Mouse (Mus musculus): Measurements from ENCODE around the gene Ift27. TPM values are rescaled to one million over a fixed set of nuclear protein-coding genes. Genes with fewer than 3 reads are reported as not detected.

Ift27 gene
- polyA plus RNA-seq, 1 experiment, result 35.4 TPM

DNA sequence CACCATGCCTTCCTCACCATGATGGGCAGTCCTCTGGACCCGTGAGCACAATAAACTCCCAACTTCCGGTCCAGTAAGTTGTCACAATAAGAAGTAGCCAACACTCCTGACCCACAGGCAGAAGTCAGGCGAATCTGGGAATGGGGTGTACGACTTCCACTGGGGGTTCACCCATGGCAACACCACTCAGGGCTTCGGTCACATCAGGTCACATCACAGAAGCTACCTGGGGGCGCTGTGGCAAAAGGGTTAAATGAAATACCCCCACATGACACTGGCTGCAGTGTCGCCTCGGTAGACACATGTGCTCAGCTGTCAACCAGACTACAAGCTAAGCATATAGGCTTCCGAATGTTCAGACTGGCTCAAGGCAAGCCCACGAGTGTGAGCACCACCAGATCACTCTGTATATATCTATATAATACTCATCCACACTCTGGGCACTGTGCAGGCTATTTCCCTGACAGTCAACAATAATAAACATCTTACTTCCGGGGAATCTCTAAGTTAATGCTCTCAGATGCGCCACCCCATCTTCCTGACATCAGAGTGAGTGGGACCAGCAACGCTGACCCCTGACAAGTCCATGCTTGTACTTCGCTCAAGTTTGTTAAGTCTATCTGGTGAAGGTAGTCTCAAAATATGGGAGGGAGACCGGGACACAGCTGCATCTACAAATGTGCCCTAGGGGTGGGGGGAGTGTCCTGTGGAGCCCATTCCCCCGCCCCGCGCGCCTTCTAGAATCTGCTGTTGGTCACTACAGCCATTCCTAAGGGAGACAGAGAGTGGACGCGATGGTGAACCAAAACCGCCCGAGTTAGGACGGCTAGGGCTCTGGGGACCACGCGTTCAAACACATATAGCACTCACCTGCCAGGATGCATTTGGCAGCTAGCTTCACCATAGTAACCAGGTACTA lies 749 bp downstream of the Ift27 start:
- no peak for DNase-seq (ENCODE audit: extremely low spot score in 1 of 2, low spot score in 1 of 2)

DNA sequence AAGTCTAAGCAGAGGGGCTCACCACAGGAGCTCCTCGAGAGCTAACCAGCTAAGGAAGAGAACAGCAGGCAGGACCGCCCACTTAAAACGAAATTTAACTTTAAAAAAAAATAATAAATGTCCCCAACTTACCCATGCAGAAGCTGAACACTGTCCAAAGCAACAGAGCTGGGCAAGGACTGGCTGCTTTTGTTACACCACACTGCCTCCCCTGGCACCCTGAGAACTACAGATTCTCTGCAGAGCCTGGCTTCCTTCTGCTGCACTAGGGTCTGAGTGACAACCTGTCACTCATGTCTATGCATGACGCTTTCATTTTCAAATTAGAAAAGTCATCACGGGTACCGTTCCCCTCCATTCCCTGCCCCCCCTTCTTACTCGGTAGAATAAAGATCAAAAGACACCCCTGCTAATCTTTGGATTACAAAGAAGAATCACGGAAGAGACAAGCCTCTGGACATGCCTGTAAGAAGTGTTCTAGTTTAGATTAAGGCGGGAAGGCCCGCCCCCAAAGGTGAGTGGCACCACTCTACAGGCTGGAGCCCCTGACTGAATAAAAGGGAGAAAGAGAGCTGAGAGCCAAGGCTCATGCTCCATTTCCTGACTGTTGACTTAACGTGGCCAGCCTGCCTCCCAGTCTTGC lies 1.5 kb downstream of the Ift27 start:
- DNase-seq (ENCODE audit: extremely low spot score in 1 of 2, low spot score in 1 of 2), result no peak

DNA sequence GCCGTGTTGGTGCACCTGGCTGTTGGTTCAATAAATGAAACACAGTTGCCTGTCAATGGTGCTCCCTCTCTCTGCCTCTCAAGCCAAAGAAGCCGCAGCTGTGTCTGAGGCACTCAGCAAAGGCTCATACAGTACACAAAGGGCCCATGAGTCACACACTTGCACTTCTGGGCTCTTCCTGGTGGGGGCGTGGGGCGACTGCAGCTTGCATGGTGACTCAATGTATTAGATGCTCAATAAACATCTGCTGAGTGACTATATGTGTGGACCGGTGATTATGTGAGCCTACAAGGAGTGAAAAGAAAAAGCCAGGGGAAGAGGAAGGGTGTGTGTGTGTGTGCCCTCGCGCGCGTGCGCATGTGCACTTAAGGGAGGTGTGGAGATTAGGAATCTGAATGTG lies 2.3 kb downstream of the Ift27 start:
- no peak for DNase-seq (ENCODE audit: extremely low spot score in 1 of 2, low spot score in 1 of 2)

DNA sequence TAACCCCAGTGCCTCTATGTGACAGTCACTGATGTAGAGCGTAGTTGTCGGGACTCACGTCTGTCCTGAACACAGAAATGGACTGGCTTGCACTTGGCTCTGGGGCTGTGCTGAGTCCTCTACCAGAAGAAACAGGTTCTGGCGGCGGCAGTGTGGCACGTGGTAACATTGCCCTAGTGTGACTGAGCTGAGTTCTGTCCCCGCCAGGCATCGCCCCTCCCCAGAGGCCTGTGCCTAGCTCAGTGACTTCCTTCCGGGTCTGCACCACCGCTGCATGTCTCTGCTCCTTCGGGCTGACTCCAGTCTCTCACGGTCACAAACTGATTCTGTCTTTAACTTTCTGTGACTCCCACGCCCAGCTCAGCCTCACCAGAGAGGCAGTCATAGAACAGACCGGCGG lies 3.2 kb downstream of the Ift27 start:
- no peak for DNase-seq (ENCODE audit: extremely low spot score in 1 of 2, low spot score in 1 of 2)

DNA sequence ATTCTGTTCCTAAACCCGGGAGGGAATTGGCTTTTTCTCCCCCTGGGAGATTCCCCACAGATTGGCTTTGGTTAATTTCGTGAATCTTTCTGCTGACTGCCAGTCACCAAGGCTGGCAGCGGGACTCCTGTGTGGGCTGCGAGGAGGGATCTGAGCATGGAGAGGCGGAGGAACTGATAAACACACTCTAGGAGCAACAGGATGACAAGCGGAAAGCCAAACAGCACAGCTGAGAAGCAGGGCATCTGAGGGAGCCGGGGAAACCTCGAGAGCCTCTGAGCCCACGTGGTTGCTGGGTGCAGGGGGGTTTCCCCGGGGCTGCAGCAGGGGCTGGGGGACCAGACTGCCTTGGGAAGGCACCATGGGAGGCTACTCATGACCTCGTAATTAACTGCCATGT lies 4.3 kb downstream of the Ift27 start:
- peak in 1 of 2 experiments; percentile 62 for DNase-seq (ENCODE audit: extremely low spot score in 1 of 2, low spot score in 1 of 2)

DNA sequence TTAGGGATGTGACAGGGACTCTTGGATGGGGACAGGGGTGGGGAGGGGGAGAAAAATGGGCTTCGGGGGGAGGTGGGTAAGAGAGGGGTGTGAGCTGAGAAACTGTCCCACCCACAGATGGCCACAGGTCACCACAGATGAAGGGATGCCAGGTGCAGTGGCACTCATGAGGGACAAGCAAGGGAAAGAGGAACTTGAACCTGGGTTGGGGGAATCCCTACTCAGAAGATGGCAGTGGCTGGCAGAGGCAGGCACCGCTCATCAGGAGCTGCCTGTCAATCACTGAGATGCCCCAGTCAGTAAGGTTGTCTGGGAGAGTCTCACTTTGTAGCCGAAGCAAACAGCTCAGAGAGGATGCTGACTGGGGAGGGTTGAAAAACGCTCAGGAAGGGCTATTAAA lies 8.6 kb downstream of the Ift27 start:
- DNase-seq (ENCODE audit: extremely low spot score in 1 of 2, low spot score in 1 of 2), result no peak

DNA sequence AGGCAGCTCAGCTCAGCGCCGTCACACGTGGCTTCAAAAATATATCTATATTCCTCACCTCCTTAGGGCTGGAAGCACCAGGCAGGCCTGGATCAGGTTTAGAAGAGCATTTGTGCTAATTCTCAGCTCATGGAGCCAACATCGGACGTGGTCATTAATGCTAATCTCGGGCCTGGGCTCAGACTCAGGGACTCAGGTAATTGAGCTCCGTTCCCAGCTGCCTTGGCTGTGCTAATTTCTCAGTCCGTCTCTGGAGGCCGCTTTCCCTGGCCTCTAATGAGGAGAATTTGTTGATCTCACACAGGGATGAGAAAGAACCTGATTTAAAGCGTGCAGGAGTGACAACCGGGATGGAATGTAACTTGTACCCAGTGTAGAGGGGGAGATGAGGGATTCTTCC lies 9.4 kb downstream of the Ift27 start:
- no peak for DNase-seq (ENCODE audit: extremely low spot score in 1 of 2, low spot score in 1 of 2)

DNA sequence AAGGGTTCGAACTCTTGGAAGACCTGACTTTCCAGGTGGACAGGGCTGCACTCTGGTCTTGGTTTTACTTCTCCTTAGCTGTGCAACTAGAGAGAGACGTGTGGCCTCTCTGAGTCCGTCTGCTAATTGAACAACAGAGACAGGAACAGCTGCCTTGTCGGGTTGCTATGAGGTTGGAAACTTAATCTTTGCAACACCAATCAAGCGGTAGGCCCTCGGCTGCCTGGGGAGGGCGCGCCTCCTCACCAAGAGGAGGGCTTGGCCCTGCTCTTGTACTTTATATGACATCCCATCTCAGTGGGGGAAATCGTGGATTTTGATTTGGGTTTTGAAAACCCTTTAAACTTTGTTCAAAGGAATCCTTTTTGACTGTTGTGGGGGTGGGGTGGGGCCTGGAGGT lies 12.0 kb downstream of the Ift27 start:
- DNase-seq (ENCODE audit: extremely low spot score in 1 of 2, low spot score in 1 of 2), result no peak

DNA sequence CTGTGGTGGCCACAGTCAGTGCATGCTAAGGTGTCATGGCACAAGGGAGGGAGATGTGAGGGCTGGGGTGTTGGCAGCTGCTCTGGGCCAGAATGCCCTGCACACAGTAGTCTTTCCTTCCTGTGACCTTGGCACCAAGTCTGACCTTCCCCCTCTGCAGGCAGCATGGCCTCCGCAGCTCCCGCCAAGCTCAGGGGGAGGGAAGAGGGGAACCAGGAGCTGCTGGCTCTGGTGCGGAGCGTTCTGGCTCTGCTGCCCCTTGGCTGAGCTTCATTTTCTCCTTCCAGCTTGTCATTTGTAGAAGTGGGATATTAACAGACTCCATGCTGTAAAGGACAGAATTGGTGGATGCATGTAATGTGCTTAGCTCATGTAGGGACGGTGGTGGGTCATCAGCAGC lies 15.6 kb downstream of the Ift27 start:
- no peak for DNase-seq (ENCODE audit: extremely low spot score in 1 of 2, low spot score in 1 of 2)

DNA sequence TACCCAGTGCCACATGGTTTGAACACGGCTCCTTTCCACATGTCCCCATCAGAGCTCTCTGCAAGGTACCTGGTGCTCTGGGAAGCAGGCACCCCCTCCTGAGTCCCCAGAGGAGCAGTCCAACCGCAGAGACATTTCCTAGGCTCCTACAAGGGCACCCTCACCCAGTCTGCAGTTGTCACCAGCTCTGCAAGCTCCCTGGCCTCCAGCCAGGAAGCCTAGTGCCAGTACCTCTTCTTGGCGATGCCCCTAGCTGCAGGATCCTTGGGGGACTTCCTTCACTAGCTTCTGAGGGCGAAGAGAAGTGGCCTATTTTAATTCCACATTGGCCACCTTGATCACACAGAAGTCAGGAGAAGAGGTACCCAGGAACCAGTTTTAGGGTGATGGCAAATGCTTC lies 16.1 kb downstream of the Ift27 start:
- no peak for DNase-seq (ENCODE audit: extremely low spot score in 1 of 2, low spot score in 1 of 2)

DNA sequence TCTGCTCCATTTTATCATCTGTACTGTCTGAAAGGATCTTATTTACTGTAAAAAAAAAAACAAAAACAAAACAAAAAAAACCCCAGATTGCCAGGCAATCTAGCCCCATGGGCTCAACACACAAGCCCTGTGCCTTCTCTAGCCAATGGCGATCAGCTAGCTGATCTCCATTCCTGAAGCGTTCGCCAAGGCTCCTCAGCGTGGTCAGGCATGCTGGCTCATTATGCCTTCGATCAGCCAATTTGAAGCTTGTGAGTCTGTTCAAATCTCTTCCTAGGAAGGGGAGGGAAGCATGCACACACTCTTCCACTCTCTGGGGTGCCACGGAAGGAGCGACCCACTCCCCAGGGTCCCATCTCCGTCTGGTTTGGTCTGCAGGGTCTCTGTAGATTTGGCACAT lies 16.6 kb downstream of the Ift27 start:
- DNase-seq (ENCODE audit: extremely low spot score in 1 of 2, low spot score in 1 of 2), result no peak

DNA sequence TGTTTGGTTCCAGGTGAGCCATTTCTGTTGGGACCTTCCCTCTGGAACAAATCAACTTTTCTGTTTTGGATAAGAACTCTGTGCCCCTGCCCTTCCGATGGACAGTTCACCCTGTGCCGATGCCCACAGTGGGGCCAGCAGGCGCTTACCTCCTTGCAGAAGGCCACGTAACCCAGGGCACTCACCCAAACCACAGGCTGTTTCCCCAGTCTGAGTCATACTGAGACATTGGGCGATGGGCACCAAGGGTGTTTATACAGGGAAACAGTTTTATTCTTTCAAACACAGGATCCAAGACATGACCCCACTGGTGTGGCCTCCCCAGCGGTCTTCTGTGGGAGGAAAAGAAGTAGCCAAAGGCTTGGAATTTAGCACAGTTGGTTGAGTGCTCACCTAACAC lies 18.5 kb downstream of the Ift27 start:
- DNase-seq (ENCODE audit: extremely low spot score in 1 of 2, low spot score in 1 of 2), result no peak

DNA sequence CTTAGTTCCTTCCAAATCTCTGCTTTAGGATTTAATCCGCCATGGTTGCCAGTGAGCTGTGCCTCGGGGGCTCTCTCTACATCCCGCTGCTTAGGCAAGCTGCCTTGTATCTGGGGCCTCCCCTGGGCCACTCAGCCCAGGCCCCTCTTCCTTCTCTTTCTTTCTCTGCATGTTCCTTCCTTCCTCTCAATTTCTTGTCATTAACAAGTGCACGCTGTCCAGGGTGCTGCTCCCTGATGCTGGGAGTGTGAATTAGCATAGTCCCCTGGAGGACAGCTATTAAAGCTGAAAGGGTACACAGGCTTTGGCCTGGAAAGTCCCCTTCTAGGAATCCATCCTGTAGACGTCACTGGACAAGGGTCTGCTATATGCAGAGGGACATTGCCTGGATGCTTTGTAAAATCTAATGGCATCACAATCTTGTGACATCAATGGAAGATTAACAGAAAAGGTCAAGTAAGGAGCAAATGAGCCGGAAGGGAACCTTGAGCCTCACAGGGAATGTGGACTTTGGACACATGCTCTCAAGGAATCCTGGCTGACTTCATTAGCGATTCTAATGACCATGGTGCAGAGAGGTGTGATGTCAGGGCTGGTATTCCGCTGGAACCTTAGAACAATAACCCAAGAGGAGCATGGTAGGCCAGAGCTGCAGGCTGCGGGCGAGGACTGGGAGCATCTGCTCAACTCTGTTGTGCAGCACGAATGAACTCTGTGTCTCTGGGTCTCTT lies 20.7 kb downstream of the Ift27 start:
- DNase-seq (ENCODE audit: extremely low spot score in 1 of 2, low spot score in 1 of 2), result no peak

DNA sequence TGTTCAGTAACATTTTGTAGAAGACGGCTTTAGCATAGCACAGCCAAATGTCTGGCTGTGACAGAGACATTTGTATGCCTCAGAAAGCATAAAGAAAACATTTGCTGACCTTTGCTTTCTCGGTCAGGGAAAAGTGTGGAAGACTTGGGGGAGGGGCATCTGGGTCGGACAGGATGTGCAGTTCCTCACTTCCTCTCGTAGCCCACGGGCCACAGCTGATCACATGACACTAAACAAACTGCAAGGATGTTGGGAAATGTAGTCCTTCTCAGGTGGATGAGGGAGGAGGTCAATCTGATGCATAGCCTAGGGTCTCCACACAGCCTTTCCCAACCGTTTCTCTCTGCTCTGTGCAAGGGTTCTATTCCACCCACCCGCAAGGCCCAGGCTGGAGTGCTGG lies 25.3 kb downstream of the Ift27 start:
- no peak for DNase-seq (ENCODE audit: extremely low spot score in 1 of 2, low spot score in 1 of 2)

DNA sequence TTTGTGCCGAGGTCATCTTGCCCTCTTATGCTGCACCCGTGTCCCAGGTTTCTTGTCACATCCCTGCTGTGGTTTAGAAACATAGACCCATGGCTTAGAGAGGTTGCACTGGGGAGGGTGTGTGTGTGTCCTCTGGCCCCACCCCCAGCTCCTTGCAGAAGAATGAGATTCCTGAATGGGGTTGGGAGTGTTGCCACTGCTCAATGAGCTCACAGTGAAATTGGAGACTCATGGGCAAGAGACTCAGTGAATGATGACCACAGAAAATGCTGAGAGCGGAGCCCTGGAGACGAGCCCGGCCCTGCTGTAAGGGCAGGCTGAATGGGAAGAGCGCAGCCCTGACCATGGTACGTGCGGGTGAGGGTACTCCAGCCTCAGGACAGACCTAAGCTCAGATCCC lies 33.7 kb downstream of the Ift27 start:
- no peak for DNase-seq (ENCODE audit: extremely low spot score in 1 of 2, low spot score in 1 of 2)

DNA sequence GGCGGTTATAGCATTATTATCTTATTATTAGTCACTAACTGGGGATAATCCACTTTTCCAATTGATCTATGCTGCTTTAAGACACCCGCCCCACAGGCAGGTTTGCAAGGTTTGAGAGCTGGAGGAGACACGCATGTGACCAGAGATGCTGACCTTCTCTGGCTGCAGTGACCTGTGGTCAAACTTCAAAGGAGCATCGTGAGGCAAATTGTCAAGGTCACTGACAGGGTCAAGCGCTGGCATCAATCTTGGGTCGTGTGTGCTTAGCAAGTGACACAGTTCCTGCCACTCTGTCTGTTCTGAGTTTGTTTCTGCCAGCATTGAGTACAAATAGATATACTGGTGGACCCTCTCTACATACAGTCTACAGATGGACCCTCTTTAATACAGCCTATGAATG lies 39.3 kb downstream of the Ift27 start:
- DNase-seq (ENCODE audit: extremely low spot score in 1 of 2, low spot score in 1 of 2), result no peak

DNA sequence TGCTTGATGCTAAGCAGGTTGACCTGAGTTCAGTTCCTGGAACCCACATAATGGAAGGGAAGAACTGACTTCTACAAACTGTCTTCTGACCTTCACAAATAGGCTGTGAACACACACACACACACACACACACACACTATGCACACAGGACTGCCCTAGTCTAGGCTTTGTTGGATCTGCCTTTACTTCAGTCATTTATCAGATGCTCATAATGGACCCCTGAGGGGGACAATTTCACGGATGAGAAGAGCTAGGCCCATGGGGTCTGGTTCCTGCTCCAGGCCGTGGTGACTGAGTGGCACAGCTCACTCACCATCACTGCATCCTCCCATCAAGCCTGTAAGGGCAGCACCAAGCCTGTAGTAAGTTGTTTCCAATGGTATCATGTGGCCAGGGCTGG lies 40.5 kb downstream of the Ift27 start:
- DNase-seq (ENCODE audit: extremely low spot score in 1 of 2, low spot score in 1 of 2), result no peak

DNA sequence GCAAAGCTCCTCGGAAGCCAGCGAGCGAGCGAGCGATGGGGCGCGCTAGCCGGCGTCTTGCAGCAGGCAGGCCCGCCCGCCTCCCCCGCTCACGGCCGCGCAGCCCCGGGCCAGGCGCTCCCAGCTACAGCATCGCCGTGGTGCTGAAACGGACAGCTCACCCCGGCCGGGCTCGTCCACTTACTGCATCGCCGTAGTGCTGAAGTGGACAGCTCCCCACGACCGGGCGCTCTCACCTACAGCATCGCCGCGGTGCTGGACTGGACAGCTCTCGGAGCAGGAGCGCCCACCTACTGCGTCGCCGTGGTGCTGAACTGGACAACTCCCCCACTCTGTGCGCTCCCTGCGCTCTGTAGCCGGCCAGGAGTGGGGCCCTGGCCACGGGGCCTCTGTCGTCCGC lies 54.2 kb downstream of the Ift27 start, which contains the start of gene Cacng2:
Gene Cacng2, minus strand, starts transcription at position 325 of the 400 bp plus-strand sequence.
- peak; percentile 65 to 86 for DNase-seq (ENCODE audit: extremely low spot score in 1 of 2, low spot score in 1 of 2)

DNA sequence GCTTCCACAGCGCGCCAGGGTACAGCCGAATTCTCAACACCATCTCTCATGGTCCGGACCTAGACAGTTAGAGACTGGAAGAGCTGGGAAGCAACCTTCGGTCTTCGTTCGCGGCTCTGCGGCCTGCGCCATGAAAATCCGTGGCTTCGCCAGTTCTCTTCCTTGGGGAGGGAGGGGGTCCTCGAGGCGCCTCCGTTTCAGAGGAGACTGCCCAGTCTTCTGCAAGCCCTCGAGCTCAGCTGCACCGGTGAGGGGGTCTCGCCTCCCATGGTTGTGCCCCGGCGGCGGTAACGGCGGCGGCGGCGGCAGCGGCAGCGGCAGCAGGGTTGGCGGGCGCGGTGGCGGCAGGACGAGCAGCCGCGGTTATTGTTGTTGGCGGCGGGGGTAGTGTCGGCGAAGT lies 54.7 kb downstream of the Ift27 start:
- DNase-seq (ENCODE audit: extremely low spot score in 1 of 2, low spot score in 1 of 2), result peak in 1 of 2 experiments; percentile 27

DNA sequence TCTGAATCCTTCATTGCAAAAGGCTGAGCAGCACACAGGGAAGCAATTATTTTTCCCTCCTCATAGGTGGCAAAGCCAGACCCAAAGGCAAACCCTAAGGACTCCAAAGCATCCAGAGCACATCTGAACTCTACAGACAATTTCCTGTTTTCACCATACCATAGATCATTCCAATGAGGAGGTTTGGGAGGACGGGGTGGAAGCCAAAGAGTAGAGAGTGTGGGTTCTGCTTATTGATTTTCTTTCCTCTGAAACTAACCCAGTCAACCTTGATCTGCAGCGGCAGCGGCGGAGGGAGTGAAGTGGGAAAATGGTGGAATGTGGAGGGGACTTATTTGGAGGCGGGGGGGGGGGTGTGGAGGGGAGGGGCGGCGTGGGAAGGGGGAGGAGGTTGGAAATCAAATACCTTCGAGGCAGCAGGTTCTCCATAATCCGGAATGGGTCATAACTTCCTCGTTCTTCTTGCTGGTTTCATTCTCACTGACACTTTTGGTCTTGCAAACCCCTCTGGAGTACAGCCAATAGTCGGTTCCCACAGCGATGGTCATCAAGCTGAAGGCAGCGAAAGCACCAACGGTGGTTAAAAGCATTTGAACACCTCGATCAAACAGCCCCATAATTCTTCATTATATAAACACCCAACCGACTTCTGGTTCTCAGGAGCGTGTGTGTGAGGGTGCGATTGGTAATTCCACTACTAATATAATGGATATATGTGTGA lies 55.5 kb downstream of the Ift27 start:
- DNase-seq (ENCODE audit: extremely low spot score in 1 of 2, low spot score in 1 of 2), result peak in 1 of 2 experiments; percentile 34

DNA sequence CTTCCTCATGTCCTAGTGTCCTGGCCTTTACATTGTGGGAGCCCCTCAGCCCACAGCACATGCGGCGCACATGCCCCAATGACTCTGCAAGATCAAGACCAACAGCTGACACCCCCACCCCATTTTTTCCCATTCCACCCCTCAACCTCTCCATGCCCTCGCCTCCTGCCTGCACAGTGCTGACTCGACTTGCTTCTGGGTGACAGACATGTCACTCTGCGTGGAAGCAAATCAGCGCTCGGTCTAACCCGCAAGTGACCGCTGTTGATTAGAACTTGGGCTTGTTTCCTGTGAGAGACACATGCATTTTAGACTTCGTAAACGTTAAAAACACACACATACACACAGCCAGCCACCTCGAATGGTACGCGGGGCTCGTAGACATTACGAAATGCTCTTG lies 56.2 kb downstream of the Ift27 start:
- DNase-seq (ENCODE audit: extremely low spot score in 1 of 2, low spot score in 1 of 2), result no peak

All from frontal cortex, adult 2 months (tissue).